Comparison of ENCODE assay signal across 8 mouse cellular contexts in the genomic region with DNA sequence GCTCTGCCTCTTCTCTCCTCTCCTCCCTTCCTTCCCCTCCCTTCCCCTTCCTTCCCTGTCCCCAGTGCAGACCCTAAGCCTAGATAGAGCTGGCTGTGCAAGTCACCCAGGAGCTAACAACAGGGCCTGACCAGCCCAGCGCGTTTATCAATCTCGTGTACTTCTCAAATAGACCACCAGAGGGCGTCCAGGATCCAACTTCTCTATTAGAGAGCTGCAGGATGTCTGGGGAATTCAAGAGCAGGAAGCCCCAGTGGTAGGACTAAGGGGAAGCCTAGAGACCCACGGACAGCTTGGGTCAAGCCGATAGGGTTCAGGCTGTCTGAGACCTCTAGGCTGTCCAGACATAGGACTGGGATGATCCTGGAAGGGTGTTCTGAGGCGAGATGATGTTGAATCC. TPM values are rescaled to one million over a fixed set of nuclear protein-coding genes. Genes with fewer than 3 reads are reported as not detected.
DNase-seq lines count a peak whose midpoint lies in the region; ATAC-seq and TF ChIP-seq lines count a peak whose summit lies in the region.

No protein-coding gene starts in this region.

- no peaks in the 10 kb centered on the region for H3K4me1 ChIP-seq in kidney, adult 2 months (ENCODE audit: control insufficient read depth, insufficient read depth, low read length)
- H3K4me1 ChIP-seq in liver, embryonic 14.5 days (replicated peaks; ENCODE audit: control insufficient read depth in 2 of 2, insufficient read depth in 2 of 2, low read length in 1 of 2), result no peaks in the 10 kb centered on the region

- H3K9me3 ChIP-seq in liver, embryonic 14.5 days (ENCODE audit: control insufficient read depth, low read length), result no peaks in the 10 kb centered on the region

- no peak overlapping the region for H3K4me3 ChIP-seq in kidney, adult 2 months (ENCODE audit: insufficient read depth, low read depth, low read length)
- no peak overlapping the region for H3K4me3 ChIP-seq in liver, embryonic 14.5 days (ENCODE audit: insufficient read depth in 1 of 2, low read depth in 2 of 2, low read length in 2 of 2)

- ATAC-seq in liver, embryonic 14.5 days (ENCODE audit: insufficient read depth), result no peak
- peak; percentile 47 for ATAC-seq in neutrophil, adult 5-6 weeks (ENCODE audit: extremely low read depth, insufficient number of reproducible peaks, low FRiP score, poor library complexity, severe bottlenecking)

- TF ChIP-seq EP300 in liver, embryonic 14.5 days (IDR thresholded peaks at IDR 0.05; ENCODE audit: low read depth), result no peak

- TF ChIP-seq CTCF in kidney, adult 2 months (conservative IDR thresholded peaks at IDR 0.05; ENCODE audit: insufficient read depth, insufficient read length, low read depth, low read length), result peak; percentile 73
- TF ChIP-seq CTCF in liver, embryonic 14.5 days (IDR thresholded peaks at IDR 0.05; ENCODE audit: low read depth), result peak; percentile 82

- DNase-seq in A20 (ENCODE audit: low read depth, low spot score) (peak; percentile 82), MEL-GATA-1-ER (ENCODE audit: extremely low read depth, low read depth) (peak; percentile 53)
- DNase-seq in cerebellum, adult 8-10 months, result peak; percentile 82
- peak; percentile 74 to 80 for DNase-seq in frontal cortex, postnatal 25 days (ENCODE audit: low spot score in 2 of 2)
- DNase-seq in kidney, adult 2 months, result peak; percentile 81
- DNase-seq in liver, embryonic 14.5 days (ENCODE audit: low read depth in 3 of 3, low spot score in 3 of 3), result peak in 2 of 3 experiments; percentile 22 to 32
- DNase-seq in thymus, postnatal 14 days, result peak; percentile 76

- no peak overlapping the region for H3K9ac ChIP-seq in liver, embryonic 14.5 days (replicated peaks)

- no peak overlapping the region for H3K4me2 ChIP-seq in liver, embryonic 14.5 days (ENCODE audit: low read depth)

- no peak overlapping the region for H3K27ac ChIP-seq in kidney, adult 2 months (ENCODE audit: insufficient read depth, low read depth, low read length)
- no peak overlapping the region for H3K27ac ChIP-seq in liver, embryonic 14.5 days

- 11% methylated on average over 7 of the region's 7 CpGs for WGBS in kidney, adult 2 months
- 3% methylated on average over 7 of the region's 7 CpGs for WGBS in liver, embryonic 14.5 days (ENCODE audit: insufficient replicate concordance)

- H3K36me3 ChIP-seq in kidney, adult 2 months (ENCODE audit: control insufficient read depth, insufficient read depth, low read length), result no peaks in the 10 kb centered on the region
- H3K36me3 ChIP-seq in liver, embryonic 14.5 days (replicated peaks; ENCODE audit: control insufficient read depth, insufficient read depth, low read depth), result no peaks in the 10 kb centered on the region

- TF ChIP-seq POLR2A in kidney, adult 2 months (IDR thresholded peaks at IDR 0.05; ENCODE audit: low read depth, low read length), result no peak

- no peaks in the 10 kb centered on the region; the same call in 1 of the 2 replicates for H3K27me3 ChIP-seq in kidney, adult 2 months (replicated peaks; ENCODE audit: control insufficient read depth, insufficient read depth, low read length)
- peaks cover 64% of the 10 kb centered on the region for H3K27me3 ChIP-seq in liver, embryonic 14.5 days (ENCODE audit: control insufficient read depth, insufficient read depth, low read length)

RNA-seq across cellular contexts. Expression of a gene that starts 3.5 kb away (rescaled TPM):
- polyA plus RNA-seq in kidney, adult 2 months (2012; rRNA removed), result 1.2 TPM in 2 replicates
- not detected in 2 replicates for polyA plus RNA-seq in liver, embryonic 14.5 days (2012; rRNA removed)
- polyA plus RNA-seq in liver, embryonic 14.5 days (2014; fragmentation: Nextera tagmentation; extraction: Ambion mirVana), result not detected in 2 replicates
- not detected in 2 replicates for total RNA-seq in neutrophil, adult 5-6 weeks (2017)

RNA-seq across cellular contexts. Expression of a gene that starts 16.2 kb away (rescaled TPM):
- polyA plus RNA-seq in kidney, adult 2 months (2012; rRNA removed), result 0.27 and 0.48 TPM in 2 replicates
- polyA plus RNA-seq in liver, embryonic 14.5 days (2012; rRNA removed), result 0.04 and 0.10 TPM in 2 replicates
- polyA plus RNA-seq in liver, embryonic 14.5 days (2014; fragmentation: Nextera tagmentation; extraction: Ambion mirVana), result 0.06 TPM in 1 of 2 replicates, not detected in the other
- total RNA-seq in neutrophil, adult 5-6 weeks (2017), result not detected in 2 replicates

RNA-seq across cellular contexts. Expression of a gene that starts 38.8 kb away (rescaled TPM):
- 2.9 TPM in 2 replicates for polyA plus RNA-seq in kidney, adult 2 months (2012; rRNA removed)
- polyA plus RNA-seq in liver, embryonic 14.5 days (2012; rRNA removed), result not detected in 2 replicates
- polyA plus RNA-seq in liver, embryonic 14.5 days (2014; fragmentation: Nextera tagmentation; extraction: Ambion mirVana), result not detected in 2 replicates
- 0.23 TPM in 1 of 2 replicates, not detected in the other for total RNA-seq in neutrophil, adult 5-6 weeks (2017)

Comparison
In these comparisons a context has a peak if more than half of its experiments do, and no peak if none do; other contexts are left out.
1. DNase-seq: peak in every context shown above with its lines; median percentile 82 in A20; 82 in cerebellum, adult 8-10 months; 81 in kidney, adult 2 months; 77 in frontal cortex, postnatal 25 days; 76 in thymus, postnatal 14 days; 53 in MEL-GATA-1-ER; 27 in liver, embryonic 14.5 days.